Mouse (Mus musculus) heart, adult 2 months (tissue): Measurements from ENCODE around the gene Atg5. TPM values are rescaled to one million over a fixed set of nuclear protein-coding genes. Genes with fewer than 3 reads are reported as not detected.
"Not testable (repeated sequence)": the region's sequence is repeated elsewhere in the genome, so short reads cannot be mapped to it uniquely, and the experiment has no call there.

Experiments
- DNase-seq, 2 experiments: peaks; one replicate each; pipeline ENCODE4 v3.0.0; 2021
- H3K27ac ChIP-seq: fragments of 200-600 bp; 2 replicates; pipeline ENCODE4 v1.8.1; 2022
- H3K27me3 ChIP-seq: fragments of 200-500 bp; 2 replicates; pipeline ENCODE4 v1.6.1; 2012; ENCODE audit warnings: mild to moderate bottlenecking, low read length, inconsistent platforms, mixed read lengths; ENCODE audit not compliant: control insufficient read depth, insufficient read depth
- H3K36me3 ChIP-seq: fragments of 200-500 bp; 2 replicates; pipeline ENCODE4 v1.6.1; 2012; ENCODE audit warnings: low read length, inconsistent platforms; ENCODE audit not compliant: control insufficient read depth, insufficient read depth
- H3K4me1 ChIP-seq: fragments of 200-500 bp; 2 replicates; pipeline ENCODE4 v1.6.1; 2011; ENCODE audit warnings: low read length; ENCODE audit not compliant: control insufficient read depth, insufficient read depth
- H3K4me3 ChIP-seq: fragments of 200-600 bp; 2 replicates; pipeline ENCODE4 v1.8.1; 2022
- H3K79me2 ChIP-seq: fragments of 200-500 bp; replicated peaks from 2 replicates; pipeline ENCODE4 v1.6.1; 2012; ENCODE audit warnings: mild to moderate bottlenecking, inconsistent platforms, low read length, moderate library complexity, mixed read lengths; ENCODE audit not compliant: control insufficient read depth, insufficient read depth
- H3K9ac ChIP-seq: fragments of 200-500 bp; 2 replicates; pipeline ENCODE4 v1.6.1; 2012; ENCODE audit warnings: low read depth, mild to moderate bottlenecking, control low read depth, inconsistent platforms, low read length, mixed read lengths
- CTCF ChIP-seq: fragments of 200-600 bp; IDR thresholded peaks from 2 replicates; pipeline ENCODE4 v1.8.1; 2022; ENCODE audit warnings: antibody characterized with exemption, mild to moderate bottlenecking, moderate library complexity
- EP300 ChIP-seq: fragments of 200-500 bp; IDR thresholded peaks from 2 replicates; pipeline ENCODE4 v1.6.1; 2011; ENCODE audit warnings: low read depth, low read length, control low read depth; ENCODE audit not compliant: insufficient read depth
- POLR2A ChIP-seq: fragments of 200-500 bp; IDR thresholded peaks from 2 replicates; pipeline ENCODE4 v1.6.1; 2011; ENCODE audit warnings: mild to moderate bottlenecking, low read depth, low read length, control low read depth; ENCODE audit not compliant: insufficient read depth
- WGBS: fragments of 180-500 bp; shearing (Covaris S2); methylation state at CpG from one replicate; pipeline ENCODE4 v1.1.7; 2018; 5-methylcytosine and 5-hydroxymethylcytosine counted together
- intact Hi-C: fragments of 180-260 bp; cut with DNase I; formaldehyde crosslinking; loops from one replicate; pipeline ENCODE4 v1.15.1; 2025
- polyA plus RNA-seq: library from polyadenylated mRNA; depleted of rRNA; stranded (reverse); fragments of >200 nt; gene quantifications from 2 replicates; pipeline ENCODE4 v1.2.3, GENCODE M21; 2012
- total RNA-seq, 2 experiments: library from RNA; stranded (reverse); gene quantifications; 2 replicates each; pipeline ENCODE4 v1.2.3; 2021

Atg5 gene
- total and polyA plus RNA-seq, 3 experiments = 6.5 to 15.4 (median 15.2) TPM

- DNase-seq = no peak
- intact Hi-C loops = no loop called here
- no peak overlapping the region for H3K27ac ChIP-seq
- no peaks in the 10 kb centered on the region for H3K79me2 ChIP-seq
- no peak for TF ChIP-seq CTCF
- no peak for TF ChIP-seq EP300
- TF ChIP-seq POLR2A = no peak
- 94% methylated on average over 1 of the region's 1 CpGs for WGBS
- no peaks in the 10 kb centered on the region for H3K27me3 ChIP-seq
- H3K4me1 ChIP-seq = no peaks in the 10 kb centered on the region
- no peak overlapping the region for H3K4me3 ChIP-seq
- no peak overlapping the region for H3K9ac ChIP-seq
- H3K36me3 ChIP-seq = no peaks in the 10 kb centered on the region
Observed at GRCm38 (mm10) chr10:44330717-44331116, 62.6 kb downstream of the Atg5 start.

- intact Hi-C loops = no loop called here
- TF ChIP-seq CTCF (no peak), EP300 (no peak), POLR2A (no peak)
Observed at GRCm38 (mm10) chr10:44331469-44331868, 63.3 kb downstream of the Atg5 start.

GRCm38 (mm10) chr10:44332656-44333055 is 64.5 kb downstream of the Atg5 start:
- H3K9ac ChIP-seq, H3K4me1 ChIP-seq, intact Hi-C loops, H3K79me2 ChIP-seq, H3K27ac ChIP-seq, H3K36me3 ChIP-seq, H3K27me3 ChIP-seq, DNase-seq, H3K4me3 ChIP-seq: not testable (repeated sequence)
- WGBS = 85% methylated on average over 3 of the region's 3 CpGs

More at GRCm38 (mm10) chr10:44331469-44331868, 63.3 kb downstream of the Atg5 start:
- H3K27ac ChIP-seq = no peak overlapping the region
- no peak overlapping the region for H3K9ac ChIP-seq
- no peaks in the 10 kb centered on the region for H3K36me3 ChIP-seq
- no peaks in the 10 kb centered on the region for H3K27me3 ChIP-seq
- no peak overlapping the region for H3K4me3 ChIP-seq
- H3K4me1 ChIP-seq = no peaks in the 10 kb centered on the region
- 45% methylated on average over 2 of the region's 2 CpGs for WGBS
- DNase-seq = no peak
- no peaks in the 10 kb centered on the region for H3K79me2 ChIP-seq

- DNase-seq, H3K27ac ChIP-seq, H3K79me2 ChIP-seq, H3K4me1 ChIP-seq, H3K9ac ChIP-seq, H3K36me3 ChIP-seq, intact Hi-C loops, H3K27me3 ChIP-seq, H3K4me3 ChIP-seq: not testable (repeated sequence)
- WGBS = 75% methylated on average over 3 of the region's 3 CpGs
Observed at GRCm38 (mm10) chr10:44336641-44337382, 68.7 kb downstream of the Atg5 start.

GRCm38 (mm10) chr10:44338571-44338970 is 70.4 kb downstream of the Atg5 start:
- intact Hi-C loops = no loop called here
- WGBS = 86% methylated on average over 6 of the region's 6 CpGs
- H3K79me2 ChIP-seq = no peaks in the 10 kb centered on the region
- H3K4me3 ChIP-seq = no peak overlapping the region
- H3K27me3 ChIP-seq = no peaks in the 10 kb centered on the region
- no peak overlapping the region for H3K27ac ChIP-seq
- H3K36me3 ChIP-seq = no peaks in the 10 kb centered on the region
- no peaks in the 10 kb centered on the region; the same call in 1 of the 2 replicates for H3K4me1 ChIP-seq
- DNase-seq = no peak
- no peak overlapping the region for H3K9ac ChIP-seq
- TF ChIP-seq EP300 = no peak
- no peak for TF ChIP-seq CTCF
- no peak for TF ChIP-seq POLR2A

- WGBS = 53% methylated on average over 5 of the region's 5 CpGs
- Histone ChIP-seq H3K79me2 (no peaks in the 10 kb centered on the region), H3K4me1 (peaks cover 1% of the 10 kb centered on the region; the same call in 1 of the 2 replicates), H3K9ac (no peak overlapping the region), H3K27ac (no peak overlapping the region), H3K36me3 (no peaks in the 10 kb centered on the region), H3K27me3 (no peaks in the 10 kb centered on the region), H3K4me3 (no peak overlapping the region)
- intact Hi-C loops = no loop called here
- no peak for TF ChIP-seq CTCF
- TF ChIP-seq EP300 = no peak
- no peak for TF ChIP-seq POLR2A
- DNase-seq = no peak
Observed at GRCm38 (mm10) chr10:44339326-44339725, 71.2 kb downstream of the Atg5 start.
